Mouse (Mus musculus): ENCODE measurements around the gene Dmpk. TPM values are rescaled to one million over a fixed set of nuclear protein-coding genes. Genes with fewer than 3 reads are reported as not detected.

The Dmpk gene
- total and polyA plus RNA-seq, 3 experiments, result 0.30 to 0.56 (median 0.36) TPM

- no peak overlapping the region for H3K9ac ChIP-seq (ENCODE audit: insufficient read depth, low read depth)
- no peaks in the 10 kb centered on the region for H3K9me3 ChIP-seq (replicated peaks; ENCODE audit: low read length)
- H3K4me3 ChIP-seq (replicated peaks in 1 of 3; ENCODE audit: low read depth in 2 of 3, low read length in 2 of 3, poor library complexity in 1 of 3), result no peak overlapping the region
- no peak overlapping the region for H3K27ac ChIP-seq (ENCODE audit: insufficient read depth, low read depth)
- peaks cover 0 to 12% of the 10 kb centered on the region in 2 experiments; a peak in 1 of 4 replicates for H3K4me1 ChIP-seq (ENCODE audit: control insufficient read depth in 1 of 2, insufficient read depth in 2 of 2)
- H3K27me3 ChIP-seq (replicated peaks), result no peaks in the 10 kb centered on the region
- in situ Hi-C loops (cut with MboI; ENCODE audit: low pct_ligation_motif_present, low pct_unique_long_range_greater_than_20kb, low sequenced_read_pairs) (no loop called here), dilution Hi-C loops (cut with MboI; ENCODE audit: extremely low pct_ligation_motif_present, extremely low pct_unique_long_range_greater_than_20kb, low sequenced_read_pairs) (no loop called here)
- no peak overlapping the region for H3K4me2 ChIP-seq (ENCODE audit: insufficient read depth, low read depth, poor library complexity, severe bottlenecking)
- no peak for TF ChIP-seq SMC3 (IDR thresholded peaks at IDR 0.05; ENCODE audit: low read depth, low read length)
- no peak for TF ChIP-seq CTCF (conservative IDR thresholded peaks at IDR 0.05 in 1 of 2, IDR thresholded peaks at IDR 0.05 in 1 of 2; ENCODE audit: low read depth in 2 of 2, low read length in 2 of 2)
- DNase-seq (ENCODE audit: extremely low read depth), result no peak
- peaks cover 98% of the 10 kb centered on the region in 2 experiments for H3K36me3 ChIP-seq (replicated peaks in 1 of 2; ENCODE audit: control insufficient read depth in 1 of 2, insufficient read depth in 1 of 2, low read length in 1 of 2)
- H3K79me2 ChIP-seq (replicated peaks; ENCODE audit: control insufficient read depth, extremely low read depth, insufficient read depth, poor library complexity, severe bottlenecking), result no peaks in the 10 kb centered on the region
Measured at GRCm38 (mm10) chr7:19046286-19047069, 37.2 kb upstream of the Dmpk start.

GRCm38 (mm10) chr7:19048006-19048527, 35.6 kb upstream of the Dmpk start:
- TF ChIP-seq POLR2A (IDR thresholded peaks at IDR 0.05; ENCODE audit: low read depth, low read length) (no peak), ZMIZ1 (IDR thresholded peaks at IDR 0.05; ENCODE audit: low read depth, low read length) (no peak), BHLHE40 (IDR thresholded peaks at IDR 0.05; ENCODE audit: low read depth, low read length) (no peak), ETS1 (conservative IDR thresholded peaks at IDR 0.05; ENCODE audit: low read depth, low read length) (no peak), RAD21 (IDR thresholded peaks at IDR 0.05; ENCODE audit: low read depth, low read length) (no peak), SIN3A (IDR thresholded peaks at IDR 0.05; ENCODE audit: low read length) (no peak), RCOR1 (conservative IDR thresholded peaks at IDR 0.05; ENCODE audit: low read depth, low read length) (no peak), MAFK (IDR thresholded peaks at IDR 0.05; ENCODE audit: insufficient replicate concordance, low read length) (no peak), EP300 (IDR thresholded peaks at IDR 0.05; ENCODE audit: low read length) (no peak), USF1 (IDR thresholded peaks at IDR 0.05; ENCODE audit: low read depth, low read length) (no peak), TCF12 (IDR thresholded peaks at IDR 0.05; ENCODE audit: low read depth, low read length) (no peak)
- no peaks in the 10 kb centered on the region for H3K79me2 ChIP-seq (replicated peaks; ENCODE audit: control insufficient read depth, extremely low read depth, insufficient read depth, poor library complexity, severe bottlenecking)
- no peaks in the 10 kb centered on the region for H3K9me3 ChIP-seq (replicated peaks; ENCODE audit: low read length)
- no peak for DNase-seq (ENCODE audit: extremely low read depth)
- H3K4me1 ChIP-seq (ENCODE audit: control insufficient read depth in 1 of 2, insufficient read depth in 2 of 2), result peaks cover 0 to 12% of the 10 kb centered on the region in 2 experiments; a peak in 1 of 4 replicates
- no peak overlapping the region for H3K4me2 ChIP-seq (ENCODE audit: insufficient read depth, low read depth, poor library complexity, severe bottlenecking)
- dilution Hi-C loops (cut with MboI; ENCODE audit: extremely low pct_ligation_motif_present, extremely low pct_unique_long_range_greater_than_20kb, low sequenced_read_pairs), result no loop called here
- peaks cover 96 to 98% of the 10 kb centered on the region in 2 experiments for H3K36me3 ChIP-seq (replicated peaks in 1 of 2; ENCODE audit: control insufficient read depth in 1 of 2, insufficient read depth in 1 of 2, low read length in 1 of 2)
- no peak overlapping the region for H3K4me3 ChIP-seq (replicated peaks in 1 of 3; ENCODE audit: low read depth in 2 of 3, low read length in 2 of 3, poor library complexity in 1 of 3)
- no peaks in the 10 kb centered on the region for H3K27me3 ChIP-seq (replicated peaks)
- in situ Hi-C loops (cut with MboI; ENCODE audit: low pct_ligation_motif_present, low pct_unique_long_range_greater_than_20kb, low sequenced_read_pairs), result no loop called here
- no peak overlapping the region for H3K27ac ChIP-seq (ENCODE audit: insufficient read depth, low read depth)
- H3K9ac ChIP-seq (ENCODE audit: insufficient read depth, low read depth), result no peak overlapping the region

Data from CH12.LX (cell line).